In genomic region chrX:16557061-16557460, GRCm38 (mm10) we compare ENCODE assay signal across 30 mouse cellular contexts. TPM values are rescaled to one million over a fixed set of nuclear protein-coding genes. Genes with fewer than 3 reads are reported as not detected.
DNase-seq lines count a peak whose midpoint lies in the region; ATAC-seq and TF ChIP-seq lines count a peak whose summit lies in the region.
"Had no signal": no experiment of that assay in that cellular context is flagged by ENCODE, and none has a peak within 500 bp of the region (broad histone marks: within the 10 kb centered on the region; RNA-seq: fewer than 3 reads in every experiment).

No protein-coding gene starts in this region.

- no peak overlapping the region for H3K4me3 ChIP-seq in kidney, adult 2 months (ENCODE audit: insufficient read depth, low read depth, low read length)
- no peak overlapping the region for H3K4me3 ChIP-seq in forebrain, embryonic 11.5 days (ENCODE audit: low read depth, low read length)
- H3K4me3 ChIP-seq: embryonic facial prominence, embryonic 15.5 days; erythroblast, embryonic 14.5 days; forebrain, embryonic 12.5 days; heart, embryonic 15.5 days; hindbrain, embryonic 10.5 days; intestine, embryonic 15.5 days had no signal

- ATAC-seq in Patski = peak; percentile 79
- no peak for ATAC-seq in forebrain, embryonic 11.5 days (replicated peaks; ENCODE audit: low FRiP score)
- ATAC-seq: CD4-positive, CD25-positive, alpha-beta regulatory T cell, adult 4 months; forebrain, embryonic 16.5 days; intestine, embryonic 15.5 days had no signal

- no peaks in the 10 kb centered on the region for H3K4me1 ChIP-seq in kidney, adult 2 months (ENCODE audit: control insufficient read depth, insufficient read depth, low read length)
- H3K4me1 ChIP-seq in forebrain, embryonic 11.5 days (replicated peaks; ENCODE audit: control insufficient read depth, insufficient read depth, low read length) = no peaks in the 10 kb centered on the region
- H3K4me1 ChIP-seq: embryonic facial prominence, embryonic 15.5 days; forebrain, embryonic 12.5 days; heart, embryonic 15.5 days; hindbrain, embryonic 10.5 days; intestine, embryonic 15.5 days had no signal

- H3K36me3 ChIP-seq in kidney, adult 2 months (ENCODE audit: control insufficient read depth, insufficient read depth, low read length) = no peaks in the 10 kb centered on the region
- no peaks in the 10 kb centered on the region for H3K36me3 ChIP-seq in forebrain, embryonic 11.5 days (ENCODE audit: control insufficient read depth, insufficient read depth, low read length)
- H3K36me3 ChIP-seq: embryonic facial prominence, embryonic 15.5 days; forebrain, embryonic 12.5 days; G1E; heart, embryonic 15.5 days; hindbrain, embryonic 10.5 days; intestine, embryonic 15.5 days had no signal

- POLR2A ChIA-PET in Patski (lab: Charles Lee) = no interaction called here

- no peak for TF ChIP-seq POLR2A in kidney, adult 2 months (IDR thresholded peaks at IDR 0.05; ENCODE audit: low read depth, low read length)

- CTCF ChIA-PET in Patski (lab: Charles Lee) = interaction anchor here (0.6 kb wide), 1 partner anchor 9 kb away, joined by 3 read pairs; no protein-coding TSS in a partner anchor

- H3K4me2 ChIP-seq in forebrain, embryonic 11.5 days (ENCODE audit: low read depth, low read length, severe bottlenecking) = no peak overlapping the region
- H3K4me2 ChIP-seq: embryonic facial prominence, embryonic 15.5 days; forebrain, embryonic 12.5 days; heart, embryonic 11.5 days; heart, embryonic 15.5 days; hindbrain, embryonic 14.5 days; intestine, embryonic 15.5 days had no signal

- 7% methylated on average over 1 of the region's 1 CpGs for WGBS in kidney, adult 2 months
- 71% methylated on average over 1 of the region's 1 CpGs for WGBS in forebrain, embryonic 11.5 days

- peak; percentile 19 for DNase-seq in kidney, adult 2 months
- DNase-seq in kidney, adult 11 months = no peak
- DNase-seq in 3T3-L1 (ENCODE audit: low read depth, low spot score) (peak; percentile 98), Patski (ENCODE audit: low read depth, low spot score) (peak; percentile 48)
- DNase-seq in layer of hippocampus, adult 18-20 months (ENCODE audit: low spot score in 2 of 2) = no peak
- DNase-seq in spleen, postnatal 36 days (ENCODE audit: low spot score in 2 of 2) = no peak
- no peak for DNase-seq in forebrain, embryonic 11.5 days (ENCODE audit: low spot score)
- DNase-seq: adrenal gland, adult 8-10 months; adrenal gland, postnatal 36 days; cerebellum, adult 11 months; cerebellum, adult 9-10 months; embryo, embryonic 11 days; gastrocnemius, postnatal 10 days had no signal

- H3K9ac ChIP-seq in forebrain, embryonic 11.5 days (ENCODE audit: low read length) = no peak overlapping the region
- H3K9ac ChIP-seq: embryonic facial prominence, embryonic 15.5 days; forebrain, embryonic 12.5 days; heart, embryonic 15.5 days; hindbrain, embryonic 14.5 days; intestine, embryonic 15.5 days had no signal

- H3K27me3 ChIP-seq in kidney, adult 2 months (replicated peaks; ENCODE audit: control insufficient read depth, insufficient read depth, low read length) = no peaks in the 10 kb centered on the region
- peaks cover 9% of the 10 kb centered on the region for H3K27me3 ChIP-seq in Patski
- H3K27me3 ChIP-seq in forebrain, embryonic 11.5 days (ENCODE audit: control insufficient read depth, insufficient read depth, low read length) = no peaks in the 10 kb centered on the region
- H3K27me3 ChIP-seq: embryonic facial prominence, embryonic 15.5 days; forebrain, embryonic 12.5 days; heart, embryonic 15.5 days; intestine, embryonic 15.5 days had no signal

- H3K9me3 ChIP-seq in forebrain, embryonic 11.5 days (ENCODE audit: control insufficient read depth, low read length) = no peaks in the 10 kb centered on the region
- H3K9me3 ChIP-seq: embryonic facial prominence, embryonic 15.5 days; forebrain, embryonic 12.5 days; G1E; heart, embryonic 15.5 days; hindbrain, embryonic 10.5 days; intestine, embryonic 15.5 days had no signal

- H3K27ac ChIP-seq in kidney, adult 2 months (ENCODE audit: insufficient read depth, low read depth, low read length) = no peak overlapping the region
- H3K27ac ChIP-seq in forebrain, embryonic 11.5 days (ENCODE audit: low read depth, low read length) = no peak overlapping the region
- H3K27ac ChIP-seq: embryonic facial prominence, embryonic 15.5 days; forebrain, embryonic 12.5 days; heart, embryonic 15.5 days; hindbrain, embryonic 10.5 days; hindbrain, embryonic 14.5 days; intestine, embryonic 15.5 days had no signal

- no peak for TF ChIP-seq CTCF in kidney, adult 2 months (conservative IDR thresholded peaks at IDR 0.05; ENCODE audit: insufficient read depth, insufficient read length, low read depth, low read length)
- TF ChIP-seq CTCF in Patski (IDR thresholded peaks at IDR 0.05) = no peak

- in situ Hi-C loops in Patski (cut with MboI; ENCODE audit: low pct_unique_long_range_greater_than_20kb) = no loop called here

RNA-seq across cellular contexts. Expression of gene Cypt1, which starts 34.4 kb away (rescaled TPM):
- polyA plus RNA-seq in kidney, adult 2 months (2012; rRNA removed) = not detected in 2 replicates
- not detected for polyA plus RNA-seq in Patski (2021)
- total RNA-seq in layer of hippocampus, adult 18-20 months (2021) = not detected
- polyA plus RNA-seq in forebrain, embryonic 11.5 days (2014; fragmentation: Nextera tagmentation; extraction: Ambion mirVana) = not detected in 2 replicates
- total RNA-seq: adrenal gland, adult 8-10 months; adrenal gland, postnatal 36 days; G1E; gastrocnemius, postnatal 10 days; gastrocnemius, postnatal 4 days; heart, adult 18-20 months; heart, postnatal 25 days had no signal
- polyA plus RNA-seq: brain, embryonic 14.5 days; CD4-positive, CD25-positive, alpha-beta regulatory T cell, adult 4 months; embryonic facial prominence, embryonic 11.5 days; embryonic facial prominence, embryonic 15.5 days; erythroblast, embryonic 14.5 days; forebrain, embryonic 12.5 days; forebrain, embryonic 16.5 days; frontal cortex, adult 2 months; G1E; heart, embryonic 11.5 days; heart, embryonic 15.5 days; hindbrain, embryonic 10.5 days; hindbrain, embryonic 14.5 days; intestine, embryonic 15.5 days had no signal

Comparison
In these comparisons a context has a peak if more than half of its experiments do, and no peak if none do; other contexts are left out.
1. DNase-seq: peak in kidney, adult 2 months (single experiment), 3T3-L1 (single experiment) and Patski (single experiment); none in kidney, adult 11 months (single experiment), layer of hippocampus, adult 18-20 months (0 of 2), spleen, postnatal 36 days (0 of 2) and forebrain, embryonic 11.5 days (single experiment).